Mouse (Mus musculus): ENCODE results near the gene Ctdspl.

Ctdspl gene

GRCm38 (mm10) chr9:118919672-118920186 lies 6.5 kb upstream of the Ctdspl start:
- CTCF ChIA-PET = no interaction called here

GRCm38 (mm10) chr9:118920798-118921515 lies 5.3 kb upstream of the Ctdspl start:
- CTCF ChIA-PET = interaction anchor here (0.5 kb wide), 1 partner anchor 483 kb away, joined by 5 read pairs; no protein-coding TSS in a partner anchor

GRCm38 (mm10) chr9:118921926-118922325 lies 4.3 kb upstream of the Ctdspl start:
- CTCF ChIA-PET = no interaction called here

- CTCF ChIA-PET = no interaction called here
Measured at GRCm38 (mm10) chr9:118924554-118925085, 1.6 kb upstream of the Ctdspl start.

- CTCF ChIA-PET = no interaction called here
Measured at GRCm38 (mm10) chr9:118925286-118926110, 755 bp upstream of the Ctdspl start.

- CTCF ChIA-PET = interaction anchor here (0.5 kb wide), 1 partner anchor 421 kb away, joined by 4 read pairs; the partner anchor contains the start of gene Golga4
Measured at GRCm38 (mm10) chr9:118926688-118927321, 552 bp downstream of the Ctdspl start.

GRCm38 (mm10) chr9:118927501-118927900 lies 1.2 kb downstream of the Ctdspl start:
- CTCF ChIA-PET = no interaction called here

- CTCF ChIA-PET = no interaction called here
Measured at GRCm38 (mm10) chr9:118928007-118928406, 1.8 kb downstream of the Ctdspl start.

GRCm38 (mm10) chr9:118928656-118929055 lies 2.4 kb downstream of the Ctdspl start:
- CTCF ChIA-PET = no interaction called here

GRCm38 (mm10) chr9:118930611-118931010 lies 4.4 kb downstream of the Ctdspl start:
- CTCF ChIA-PET = interaction anchor here (0.7 kb wide), 1 partner anchor 140 kb away, joined by 3 read pairs; no protein-coding TSS in a partner anchor

GRCm38 (mm10) chr9:118933800-118934199 lies 7.5 kb downstream of the Ctdspl start:
- CTCF ChIA-PET = no interaction called here

GRCm38 (mm10) chr9:118934319-118934718 lies 8.1 kb downstream of the Ctdspl start:
- CTCF ChIA-PET = no interaction called here

GRCm38 (mm10) chr9:118935098-118935497 lies 8.8 kb downstream of the Ctdspl start:
- CTCF ChIA-PET = no interaction called here

GRCm38 (mm10) chr9:118936071-118936470 lies 9.8 kb downstream of the Ctdspl start:
- CTCF ChIA-PET = no interaction called here

GRCm38 (mm10) chr9:118937515-118937914 lies 11.3 kb downstream of the Ctdspl start:
- CTCF ChIA-PET = no interaction called here

- CTCF ChIA-PET = no interaction called here
Measured at GRCm38 (mm10) chr9:118939410-118939809, 13.2 kb downstream of the Ctdspl start.

- CTCF ChIA-PET = no interaction called here
Measured at GRCm38 (mm10) chr9:118939831-118940230, 13.6 kb downstream of the Ctdspl start.

- CTCF ChIA-PET = no interaction called here
Measured at GRCm38 (mm10) chr9:118940591-118941207, 14.4 kb downstream of the Ctdspl start.

GRCm38 (mm10) chr9:118942030-118942429 lies 15.8 kb downstream of the Ctdspl start:
- CTCF ChIA-PET = no interaction called here

- CTCF ChIA-PET = interaction anchor here (0.7 kb wide), 1 partner anchor 35 kb away, joined by 4 read pairs; no protein-coding TSS in a partner anchor
Measured at GRCm38 (mm10) chr9:118943941-118944340, 17.7 kb downstream of the Ctdspl start.

- CTCF ChIA-PET = interaction anchor here (0.7 kb wide), 1 partner anchor 36 kb away, joined by 4 read pairs; no protein-coding TSS in a partner anchor
Measured at GRCm38 (mm10) chr9:118944388-118944787, 18.1 kb downstream of the Ctdspl start.

All from spleen, embryonic (tissue).